Mouse (Mus musculus): Measurements from ENCODE around the gene Trarg1. TPM values are rescaled to one million over a fixed set of nuclear protein-coding genes. Genes with fewer than 3 reads are reported as not detected.
"Not testable (repeated sequence)": the region's sequence is repeated elsewhere in the genome, so short reads cannot be mapped to it uniquely, and the experiment has no call there.

Trarg1 gene
- polyA plus RNA-seq (2015; fragmentation: Nextera tagmentation; extraction: Ambion mirVana): 1.3 and 1.5 TPM in 2 replicates

DNA sequence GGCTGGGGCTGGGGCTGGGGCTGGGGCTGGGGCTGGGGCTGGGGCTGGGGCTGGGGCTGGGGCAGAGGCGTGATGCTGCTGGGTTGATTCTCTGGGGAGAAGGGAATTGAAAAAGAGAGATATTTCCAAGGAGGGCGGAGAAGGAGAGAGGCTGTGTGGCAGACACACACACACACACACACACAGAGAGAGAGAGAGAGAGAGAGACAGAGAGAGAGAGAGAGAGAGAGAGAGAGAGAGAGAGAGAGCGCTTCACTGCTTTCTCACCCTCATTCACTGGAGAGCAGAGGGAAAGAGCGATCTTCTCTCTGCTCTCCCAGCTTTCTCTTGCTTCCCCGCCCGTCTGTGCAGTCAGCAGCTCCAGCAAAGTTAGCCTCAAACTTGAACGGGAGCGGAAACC lies at the start of gene Trarg1:
Gene Trarg1 (plus strand): TSS at position 301 of the 400 bp plus-strand sequence.
- not testable (repeated sequence) for H3K36me3 ChIP-seq; ATAC-seq (ENCODE audit: insufficient number of reproducible peaks, low FRiP score, low TSS enrichment, low read depth); H3K4me1 ChIP-seq; H3K9ac ChIP-seq; H3K27ac ChIP-seq (replicated peaks); H3K9me3 ChIP-seq (replicated peaks); H3K4me2 ChIP-seq (replicated peaks); H3K4me3 ChIP-seq (replicated peaks)
- H3K27me3 ChIP-seq: peaks cover 18% of the 10 kb centered on the region
- 21% methylated on average over 7 of the region's 8 CpGs for whole genome bisulfite sequencing

DNA sequence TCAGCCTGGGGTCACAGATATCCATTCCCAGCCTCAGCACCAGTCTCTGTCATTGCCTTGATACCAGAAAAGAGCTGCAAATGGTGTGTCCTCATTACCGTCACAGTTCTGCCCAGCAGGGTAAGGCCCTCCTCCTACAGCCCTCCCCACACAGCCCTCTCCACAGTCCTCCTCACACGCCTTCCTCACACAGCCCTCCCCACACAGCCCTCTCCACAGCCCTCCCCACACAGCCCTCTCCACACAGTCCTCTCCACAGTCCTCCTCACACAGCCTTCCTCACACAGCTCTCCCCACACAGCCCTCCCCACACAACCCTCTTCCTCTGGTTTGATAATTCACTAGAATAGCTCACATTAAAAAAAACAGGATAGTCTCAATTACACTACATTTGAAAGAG lies 49.6 kb upstream of the Trarg1 start:
- Histone ChIP-seq H3K27me3 (no peaks in the 10 kb centered on the region), H3K36me3 (no peaks in the 10 kb centered on the region), H3K4me3 (replicated peaks) (no peak overlapping the region), H3K9ac (no peak overlapping the region), H3K27ac (replicated peaks) (no peak overlapping the region), H3K4me2 (replicated peaks) (no peak overlapping the region), H3K9me3 (replicated peaks) (no peaks in the 10 kb centered on the region), H3K4me1 (no peaks in the 10 kb centered on the region)
- 40% methylated on average over 2 of the region's 2 CpGs for WGBS
- ATAC-seq (ENCODE audit: insufficient number of reproducible peaks, low FRiP score, low TSS enrichment, low read depth): no peak

DNA sequence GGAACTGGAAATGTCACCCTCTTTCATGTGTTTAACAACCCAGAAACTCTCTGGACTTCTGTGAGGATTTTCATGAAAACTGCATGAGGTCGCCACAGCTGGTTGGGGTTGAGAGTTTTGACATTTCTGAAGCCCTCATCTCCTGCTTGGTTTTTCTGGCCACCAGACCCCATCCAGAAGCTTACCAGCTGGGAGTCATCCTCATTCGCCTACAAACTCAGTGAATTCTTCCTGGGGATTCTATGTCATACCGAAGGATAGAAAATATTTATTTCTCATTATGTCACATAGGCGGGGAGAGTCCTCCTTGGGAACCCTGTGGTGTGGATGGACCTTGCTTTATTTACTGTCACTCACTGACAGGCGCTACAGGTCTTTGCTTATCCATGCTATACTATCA lies 49.1 kb upstream of the Trarg1 start:
- Histone ChIP-seq H3K36me3 (no peaks in the 10 kb centered on the region), H3K4me2 (replicated peaks) (no peak overlapping the region), H3K9me3 (replicated peaks) (no peaks in the 10 kb centered on the region), H3K27ac (replicated peaks) (no peak overlapping the region), H3K27me3 (no peaks in the 10 kb centered on the region), H3K9ac (no peak overlapping the region), H3K4me1 (no peaks in the 10 kb centered on the region), H3K4me3 (replicated peaks) (no peak overlapping the region)
- ATAC-seq (ENCODE audit: insufficient number of reproducible peaks, low FRiP score, low TSS enrichment, low read depth): no peak
- 73% methylated on average over 5 of the region's 5 CpGs for WGBS

DNA sequence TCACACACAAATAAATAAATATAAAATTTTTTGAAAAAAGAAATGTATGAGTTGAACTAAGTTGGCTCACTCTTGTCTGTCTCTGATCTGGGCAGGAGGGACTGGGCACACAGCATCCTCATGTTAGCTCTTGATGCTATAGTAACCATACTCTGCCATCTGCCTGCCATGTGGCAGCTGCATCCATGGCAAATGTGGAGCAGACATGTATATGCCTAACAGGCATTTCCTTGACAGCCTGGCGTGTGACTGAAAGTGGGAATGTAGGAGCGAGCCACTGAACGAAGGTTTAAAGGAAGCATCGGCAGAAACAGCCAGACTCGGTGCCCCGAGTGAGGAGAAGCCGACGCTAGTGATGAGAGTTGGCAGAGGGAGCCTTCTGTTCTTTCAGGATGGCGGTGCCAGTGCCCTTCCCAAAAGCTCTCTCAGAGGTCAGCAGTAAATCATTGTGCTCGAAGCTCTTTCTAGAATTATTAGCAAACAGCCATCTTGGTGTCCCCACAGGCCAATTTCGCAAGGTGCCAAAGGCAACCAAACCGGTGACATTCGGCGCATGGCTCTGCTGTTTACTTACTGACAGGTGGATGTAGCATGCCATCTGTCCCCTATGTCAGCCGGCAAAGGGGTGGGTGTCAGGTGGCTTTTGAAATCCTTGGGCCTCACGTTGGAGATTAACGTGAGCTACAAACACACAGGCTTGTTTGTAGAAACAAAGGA lies 40.2 kb upstream of the Trarg1 start:
- Histone ChIP-seq H3K4me2 (replicated peaks) (no peak overlapping the region), H3K4me1 (no peaks in the 10 kb centered on the region), H3K36me3 (no peaks in the 10 kb centered on the region), H3K27me3 (no peaks in the 10 kb centered on the region), H3K9me3 (replicated peaks) (no peaks in the 10 kb centered on the region), H3K4me3 (replicated peaks) (no peak overlapping the region), H3K9ac (no peak overlapping the region), H3K27ac (replicated peaks) (no peak overlapping the region)
- 56% methylated on average over 17 of the region's 17 CpGs for WGBS
- no peak; the same call in 1 of the 2 replicates for ATAC-seq (ENCODE audit: insufficient number of reproducible peaks, low FRiP score, low TSS enrichment, low read depth)

DNA sequence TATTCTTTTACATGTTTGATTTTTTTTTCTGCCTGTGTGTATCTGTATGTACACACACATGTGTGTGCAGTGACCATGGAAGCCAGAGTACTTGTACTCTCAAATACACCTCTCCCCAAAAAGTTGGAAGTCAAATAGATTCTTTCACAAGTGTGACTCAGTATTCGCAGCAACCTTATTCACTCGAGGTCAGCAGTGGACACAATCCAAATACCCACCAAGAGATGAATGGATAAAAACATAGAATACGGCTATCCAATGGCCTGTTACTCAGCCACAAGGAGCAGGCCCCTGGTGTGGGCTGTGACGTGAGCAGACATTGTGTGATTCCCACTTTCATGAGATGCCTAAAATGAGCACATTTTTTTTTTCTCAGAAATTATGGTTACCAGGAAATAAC lies 39.4 kb upstream of the Trarg1 start:
- H3K9ac ChIP-seq: no peak overlapping the region
- no peak for ATAC-seq (ENCODE audit: insufficient number of reproducible peaks, low FRiP score, low TSS enrichment, low read depth)
- no peaks in the 10 kb centered on the region for H3K9me3 ChIP-seq (replicated peaks)
- 75% methylated on average over 4 of the region's 4 CpGs for WGBS
- no peaks in the 10 kb centered on the region for H3K36me3 ChIP-seq
- H3K4me3 ChIP-seq (replicated peaks): no peak overlapping the region
- no peak overlapping the region for H3K27ac ChIP-seq (replicated peaks)
- peaks cover 7% of the 10 kb centered on the region for H3K4me1 ChIP-seq
- no peak overlapping the region for H3K4me2 ChIP-seq (replicated peaks)
- no peaks in the 10 kb centered on the region for H3K27me3 ChIP-seq

DNA sequence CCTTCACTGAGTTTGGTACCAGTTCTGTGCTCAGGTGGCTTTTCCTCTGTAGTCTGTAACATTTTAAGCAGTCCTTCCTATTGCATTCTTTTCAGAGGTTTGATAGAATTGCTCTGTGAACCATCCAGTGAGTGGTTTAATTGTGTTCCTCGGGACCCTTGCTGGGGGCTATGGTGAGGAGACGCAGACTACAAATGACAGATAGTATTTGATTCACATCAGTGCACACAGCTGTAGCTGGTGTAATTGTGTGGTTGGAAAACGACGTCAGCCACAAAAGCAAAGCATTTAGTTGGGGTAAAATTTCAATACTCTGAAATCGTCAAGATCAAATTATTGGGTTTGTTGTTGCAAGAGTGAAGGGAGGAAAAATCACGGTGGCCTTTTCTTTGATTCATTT lies 35.4 kb upstream of the Trarg1 start:
- Histone ChIP-seq H3K36me3 (no peaks in the 10 kb centered on the region), H3K27ac (replicated peaks) (no peak overlapping the region), H3K4me3 (replicated peaks) (no peak overlapping the region), H3K9ac (no peak overlapping the region), H3K27me3 (no peaks in the 10 kb centered on the region), H3K4me1 (peaks cover 26% of the 10 kb centered on the region), H3K4me2 (replicated peaks) (no peak overlapping the region), H3K9me3 (replicated peaks) (no peaks in the 10 kb centered on the region)
- 21% methylated on average over 6 of the region's 6 CpGs for WGBS
- ATAC-seq (ENCODE audit: insufficient number of reproducible peaks, low FRiP score, low TSS enrichment, low read depth): no peak

DNA sequence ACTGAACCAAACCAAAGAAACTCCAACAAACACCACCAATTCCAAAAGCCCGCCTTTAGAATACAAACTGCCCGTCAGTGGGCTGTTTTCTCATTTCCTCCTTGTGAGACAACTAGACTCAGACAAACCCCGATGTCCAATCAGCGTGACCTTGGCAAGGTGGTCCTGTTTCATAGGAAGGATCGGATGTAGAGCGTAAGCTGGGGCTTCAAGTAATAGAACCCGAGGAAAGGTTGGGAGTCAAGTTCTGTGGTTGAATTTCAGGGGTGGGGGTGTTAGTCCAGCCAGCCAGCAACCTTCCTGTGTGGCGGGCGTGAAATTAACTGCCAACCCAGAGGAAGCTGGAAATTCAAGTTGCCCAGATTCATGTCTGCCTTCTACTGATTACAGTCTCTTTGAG lies 34.6 kb upstream of the Trarg1 start:
- ATAC-seq (ENCODE audit: insufficient number of reproducible peaks, low FRiP score, low TSS enrichment, low read depth): no peak

DNA sequence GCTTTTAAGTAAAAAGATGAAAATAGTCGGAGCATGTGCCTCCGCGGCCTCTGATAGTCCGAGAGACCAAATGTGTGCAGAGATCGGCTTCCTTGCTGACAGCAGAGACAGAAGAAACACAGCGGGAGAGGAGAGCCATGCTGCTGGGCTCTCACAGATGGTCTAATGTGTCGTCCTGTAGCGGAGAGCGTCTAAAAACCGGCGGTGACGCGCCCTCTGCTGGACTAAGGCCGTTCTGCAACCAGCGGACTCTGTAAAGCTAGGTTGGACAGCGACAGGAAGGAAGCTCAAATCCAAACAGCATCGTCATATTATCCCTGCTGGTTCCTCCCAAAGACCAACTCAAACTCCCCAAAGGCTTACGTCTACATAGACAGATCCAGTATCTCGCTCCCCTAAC lies 33.7 kb upstream of the Trarg1 start:
- Histone ChIP-seq H3K4me1 (peaks cover 26% of the 10 kb centered on the region), H3K9me3 (replicated peaks) (no peaks in the 10 kb centered on the region), H3K36me3 (no peaks in the 10 kb centered on the region), H3K4me2 (replicated peaks) (peak overlapping the region; percentile 51), H3K9ac (no peak overlapping the region), H3K27ac (replicated peaks) (no peak overlapping the region), H3K4me3 (replicated peaks) (peak overlapping the region; percentile 26), H3K27me3 (no peaks in the 10 kb centered on the region)
- WGBS: under 1% methylated on average over 19 of the region's 19 CpGs
- peak; percentile 85 for ATAC-seq (ENCODE audit: insufficient number of reproducible peaks, low FRiP score, low TSS enrichment, low read depth)

More for the DNA sequence above, 34.6 kb upstream of the Trarg1 start:
- Histone ChIP-seq H3K27me3 (no peaks in the 10 kb centered on the region), H3K4me1 (peaks cover 26% of the 10 kb centered on the region), H3K27ac (replicated peaks) (no peak overlapping the region), H3K4me2 (replicated peaks) (no peak overlapping the region), H3K4me3 (replicated peaks) (no peak overlapping the region), H3K9me3 (replicated peaks) (no peaks in the 10 kb centered on the region), H3K36me3 (no peaks in the 10 kb centered on the region), H3K9ac (no peak overlapping the region)
- 32% methylated on average over 9 of the region's 9 CpGs for WGBS

DNA sequence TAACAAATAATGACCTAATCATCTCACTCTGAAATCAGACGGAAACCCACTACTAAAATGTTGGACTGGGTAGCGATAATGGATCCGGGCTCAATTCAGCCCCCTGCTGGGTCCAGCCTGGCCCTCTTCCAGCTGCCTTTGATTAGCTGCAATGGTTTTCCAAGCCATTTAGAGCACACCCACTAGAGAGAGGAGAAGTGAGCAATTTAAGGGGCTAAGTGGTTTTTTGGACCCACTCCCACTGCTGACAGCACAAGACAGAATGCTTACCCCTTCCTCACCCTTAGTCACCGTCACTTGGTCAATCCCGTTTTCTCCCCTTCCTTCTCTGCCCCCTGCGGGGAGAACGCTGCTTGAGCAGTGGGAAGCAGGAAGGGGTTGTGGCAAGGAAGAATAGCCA lies 32.5 kb upstream of the Trarg1 start:
- Histone ChIP-seq H3K4me1 (peaks cover 26% of the 10 kb centered on the region), H3K4me2 (replicated peaks) (peak overlapping the region; percentile 37), H3K4me3 (replicated peaks) (peak overlapping the region; percentile 16), H3K9me3 (replicated peaks) (no peaks in the 10 kb centered on the region), H3K9ac (no peak overlapping the region), H3K27me3 (no peaks in the 10 kb centered on the region), H3K36me3 (no peaks in the 10 kb centered on the region), H3K27ac (replicated peaks) (no peak overlapping the region)
- WGBS: under 1% methylated on average over 7 of the region's 7 CpGs
- no peak for ATAC-seq (ENCODE audit: insufficient number of reproducible peaks, low FRiP score, low TSS enrichment, low read depth)

DNA sequence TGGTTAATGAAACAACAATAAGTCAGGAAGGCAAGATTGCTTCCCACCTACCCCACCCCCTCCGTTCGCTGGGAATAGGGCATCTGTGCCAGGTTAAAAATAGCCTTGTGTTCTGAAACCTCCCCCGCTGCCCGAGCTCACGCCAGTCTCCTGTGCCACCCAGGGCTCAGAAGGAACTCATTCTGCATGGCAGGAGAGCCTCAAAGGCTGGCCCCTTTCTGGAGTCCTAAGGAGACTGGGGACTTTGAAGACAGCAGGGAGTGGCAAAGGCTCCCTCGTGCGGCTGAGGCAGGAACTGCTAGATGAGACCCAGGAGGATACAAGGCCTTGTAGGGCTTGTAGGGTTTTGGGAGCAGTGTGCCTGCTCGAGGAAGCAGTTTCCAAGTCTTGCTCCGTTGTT lies 32.1 kb upstream of the Trarg1 start:
- Histone ChIP-seq H3K4me1 (peaks cover 26% of the 10 kb centered on the region), H3K27me3 (no peaks in the 10 kb centered on the region), H3K4me2 (replicated peaks) (peak overlapping the region; percentile 37), H3K27ac (replicated peaks) (no peak overlapping the region), H3K9ac (no peak overlapping the region), H3K4me3 (replicated peaks) (peak overlapping the region; percentile 16), H3K9me3 (replicated peaks) (no peaks in the 10 kb centered on the region), H3K36me3 (no peaks in the 10 kb centered on the region)
- 4% methylated on average over 9 of the region's 9 CpGs for WGBS
- ATAC-seq (ENCODE audit: insufficient number of reproducible peaks, low FRiP score, low TSS enrichment, low read depth): 0 out of 2 replicates have a peak, but pooled peaks have one; percentile 22

DNA sequence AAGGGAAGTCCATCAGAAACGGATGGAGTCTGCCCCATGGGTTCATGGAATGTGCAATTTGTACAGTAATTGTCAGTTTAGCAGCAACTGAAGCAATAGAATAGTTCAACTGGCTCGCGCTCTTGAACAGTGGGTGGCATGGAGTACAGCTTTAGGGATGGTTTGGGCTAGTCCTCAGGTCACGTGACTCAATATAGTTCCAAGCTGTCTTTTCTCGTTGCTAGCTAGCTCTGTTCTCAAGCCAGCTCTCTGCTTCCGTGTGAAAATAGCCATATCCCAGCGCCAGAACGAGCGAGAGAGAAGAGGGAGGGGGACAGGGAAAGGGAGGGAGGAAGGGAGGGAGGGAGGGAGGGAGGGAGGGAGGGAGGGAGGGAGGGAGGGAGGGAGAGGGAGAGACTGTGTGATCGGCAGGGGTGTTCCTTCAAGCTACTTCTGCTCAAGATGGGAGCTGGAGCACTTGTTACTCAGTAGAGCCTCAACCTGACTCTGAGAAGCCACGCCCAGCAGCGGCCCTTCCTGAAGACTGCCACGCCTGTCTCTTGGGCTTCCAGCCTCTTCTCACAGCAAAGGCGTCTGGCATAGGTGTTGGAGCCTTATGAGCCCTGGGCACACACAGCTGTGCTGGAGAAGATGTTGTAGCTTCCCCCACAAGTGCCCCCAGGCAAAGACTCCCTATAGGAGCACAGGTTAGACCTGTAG lies 28.6 kb upstream of the Trarg1 start:
- H3K4me1 ChIP-seq: peaks cover 11% of the 10 kb centered on the region
- no peaks in the 10 kb centered on the region for H3K27me3 ChIP-seq
- H3K9me3 ChIP-seq (replicated peaks): no peaks in the 10 kb centered on the region
- H3K27ac ChIP-seq (replicated peaks): no peak overlapping the region
- no peak overlapping the region for H3K4me2 ChIP-seq (replicated peaks)
- ATAC-seq (ENCODE audit: insufficient number of reproducible peaks, low FRiP score, low TSS enrichment, low read depth): no peak
- no peaks in the 10 kb centered on the region for H3K36me3 ChIP-seq
- H3K4me3 ChIP-seq (replicated peaks): no peak overlapping the region
- 57% methylated on average over 12 of the region's 14 CpGs for WGBS
- no peak overlapping the region for H3K9ac ChIP-seq
